Mouse (Mus musculus) testis, adult 2 months (tissue): Measurements from ENCODE around the gene Dnm3.

ENCODE experiments used
- CTCF ChIP-seq: fragments of 200-500 bp; IDR thresholded peaks from 2 replicates; pipeline ENCODE4 v1.5.1; 2012; ENCODE audit warnings: low read depth, mild to moderate bottlenecking, inconsistent platforms, low read length, moderate library complexity; ENCODE audit not compliant: control insufficient read depth, insufficient read depth, insufficient replicate concordance
- POLR2A ChIP-seq: fragments of 200-500 bp; IDR thresholded peaks from 2 replicates; pipeline ENCODE4 v1.6.1; 2012; ENCODE audit warnings: low read depth, mild to moderate bottlenecking, inconsistent platforms, low read length, moderate library complexity; ENCODE audit not compliant: control insufficient read depth

DNA sequence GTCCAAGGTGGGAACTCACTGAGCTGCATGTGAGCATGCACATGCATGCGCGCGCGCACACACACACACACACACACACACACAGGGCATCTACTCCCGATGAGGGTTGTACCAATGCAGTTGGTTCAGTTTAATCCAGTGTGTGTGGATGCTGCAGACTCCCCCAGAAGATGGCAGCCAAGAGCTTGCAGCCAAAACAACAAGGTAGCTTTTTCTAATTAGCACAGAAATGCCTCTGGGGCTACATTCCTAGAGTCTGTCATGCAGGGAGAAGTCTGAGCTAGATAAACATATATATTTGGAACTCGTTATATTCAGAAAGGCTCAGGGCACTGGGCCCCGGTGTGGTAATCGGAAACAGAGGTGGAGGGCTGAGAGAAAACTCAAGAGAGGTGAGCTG lies 118.6 kb downstream of the Dnm3 start:
- TF ChIP-seq POLR2A (no peak), CTCF (no peak)
